In the genomic region with DNA sequence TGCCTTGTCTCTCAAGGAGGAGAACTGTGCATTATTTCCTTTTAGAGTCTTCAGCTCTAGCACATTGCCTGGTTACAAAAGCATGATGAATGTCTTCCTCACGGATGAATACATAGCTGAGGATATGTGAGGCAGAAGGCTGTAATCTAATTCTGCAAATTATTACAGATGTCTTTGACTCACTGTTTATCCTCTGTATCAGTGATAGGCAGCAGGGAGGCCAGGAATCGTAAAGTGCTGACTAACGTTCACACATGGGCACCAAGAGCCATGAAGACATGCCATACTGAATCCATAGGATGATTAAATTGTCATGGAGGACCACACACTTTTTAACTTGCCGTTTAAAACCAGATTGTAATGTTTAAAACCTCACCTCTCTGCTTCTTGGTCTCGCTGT, we compare ENCODE assay signal across 18 mouse cellular contexts.
"Had no signal": no experiment of that assay in that cellular context is flagged by ENCODE, and none has a peak within 500 bp of the region (broad histone marks: within the 10 kb centered on the region; RNA-seq: fewer than 3 reads in every experiment).

No protein-coding gene starts in this region.

- H3K27me3 ChIP-seq: midbrain, embryonic 12.5 days; neural tube, embryonic 13.5 days; neural tube, embryonic 15.5 days had no signal

- DNase-seq: liver, postnatal 0 days; lung, embryonic 14.5 days; lung, postnatal 10 days; lung, postnatal 4 days; midbrain, embryonic 14.5 days; retina, postnatal 1 day; right cerebral cortex, adult 18-20 months; right cerebral cortex, postnatal 25 days; right cerebral cortex, postnatal 4 days; spleen, adult 18-20 months; thymus, adult 18-20 months; thymus, postnatal 25 days; thymus, postnatal 4 days had no signal

- H3K9ac ChIP-seq: liver, postnatal 0 days; lung, embryonic 14.5 days; midbrain, embryonic 12.5 days; neural tube, embryonic 13.5 days; neural tube, embryonic 15.5 days had no signal

- H3K4me3 ChIP-seq: midbrain, embryonic 10.5 days; midbrain, embryonic 12.5 days; myocyte; neural tube, embryonic 13.5 days; neural tube, embryonic 15.5 days had no signal

- H3K27ac ChIP-seq: midbrain, embryonic 10.5 days; midbrain, embryonic 12.5 days; neural tube, embryonic 13.5 days; neural tube, embryonic 15.5 days had no signal

- H3K9me3 ChIP-seq: midbrain, embryonic 10.5 days; midbrain, embryonic 12.5 days; neural tube, embryonic 13.5 days; neural tube, embryonic 15.5 days had no signal

- H3K36me3 ChIP-seq: neural tube, embryonic 15.5 days had no signal
